Mouse (Mus musculus): ENCODE measurements at regions not wholly inside any gene's neighbourhood (a gene's known extent, or its start where the extent isn't known, plus 50 kb on each side); places are given as distances from the start of the nearest gene placed in this dataset.

DNA sequence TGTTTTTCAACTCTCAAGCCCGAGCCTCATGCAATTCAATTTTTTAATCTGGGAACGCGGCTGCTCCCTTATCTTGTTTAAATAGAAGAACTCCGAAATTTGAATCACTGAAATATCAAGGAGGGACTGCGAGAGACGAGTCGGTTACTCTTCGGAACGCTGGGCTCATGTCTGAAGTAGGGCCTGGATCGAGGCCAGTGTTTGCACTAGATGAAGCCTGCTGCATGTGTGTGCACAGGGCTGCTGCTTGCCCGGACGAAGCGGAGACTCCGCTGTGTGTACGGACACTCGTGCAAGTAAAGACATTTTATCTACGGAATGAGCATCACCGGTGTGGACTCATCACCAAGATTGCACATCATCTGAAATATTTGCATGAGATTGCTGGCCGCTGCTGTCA lies 407.4 kb downstream of the Zfp536 start:
- H3K4me3 ChIP-seq (ENCODE audit: low read length) = no peak overlapping the region
- no peaks in the 10 kb centered on the region for H3K9me3 ChIP-seq (ENCODE audit: low read length)
- H3K36me3 ChIP-seq (ENCODE audit: insufficient read depth, low read length) = no peaks in the 10 kb centered on the region
- no peak overlapping the region for H3K27ac ChIP-seq (ENCODE audit: low read length)
- peaks cover 25% of the 10 kb centered on the region for H3K4me1 ChIP-seq (ENCODE audit: insufficient read depth, low read length)
- no peak for ATAC-seq (ENCODE audit: low FRiP score, low TSS enrichment)
- WGBS = 85% methylated on average over 19 of the region's 19 CpGs
- H3K4me2 ChIP-seq (replicated peaks; ENCODE audit: low read depth, low read length) = no peak overlapping the region
- H3K27me3 ChIP-seq (ENCODE audit: insufficient read depth, low read length) = no peaks in the 10 kb centered on the region
- H3K9ac ChIP-seq (replicated peaks; ENCODE audit: low read length) = no peak overlapping the region

DNA sequence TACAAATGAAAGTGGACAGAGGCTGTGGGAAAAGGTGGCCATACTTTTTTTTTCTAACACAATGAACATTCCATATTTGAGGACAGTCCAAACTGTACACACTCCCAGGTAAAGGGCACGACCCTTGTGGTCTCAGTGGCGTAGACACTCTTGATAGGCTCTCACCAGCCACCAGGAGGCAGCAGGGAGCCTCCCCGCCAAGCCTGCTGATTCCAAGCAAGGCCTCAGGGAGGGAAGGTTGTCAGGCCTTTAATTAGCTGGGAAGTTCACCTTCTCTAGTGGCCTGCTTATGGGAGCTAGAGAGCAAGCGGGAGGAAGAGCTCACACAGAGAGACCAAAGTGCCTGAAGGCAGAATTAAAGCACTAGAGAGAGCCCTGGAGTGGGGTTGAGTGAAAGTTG lies 403.7 kb downstream of the Zfp536 start:
- no peaks in the 10 kb centered on the region for H3K4me1 ChIP-seq (ENCODE audit: insufficient read depth, low read length)
- no peak overlapping the region for H3K27ac ChIP-seq (ENCODE audit: low read length)
- no peak overlapping the region for H3K4me2 ChIP-seq (replicated peaks; ENCODE audit: low read depth, low read length)
- WGBS = 69% methylated on average over 4 of the region's 4 CpGs
- no peak for ATAC-seq (ENCODE audit: low FRiP score, low TSS enrichment)
- no peaks in the 10 kb centered on the region for H3K36me3 ChIP-seq (ENCODE audit: insufficient read depth, low read length)
- no peak overlapping the region for H3K4me3 ChIP-seq (ENCODE audit: low read length)
- no peaks in the 10 kb centered on the region for H3K9me3 ChIP-seq (ENCODE audit: low read length)
- H3K9ac ChIP-seq (replicated peaks; ENCODE audit: low read length) = no peak overlapping the region
- no peaks in the 10 kb centered on the region for H3K27me3 ChIP-seq (ENCODE audit: insufficient read depth, low read length)

DNA sequence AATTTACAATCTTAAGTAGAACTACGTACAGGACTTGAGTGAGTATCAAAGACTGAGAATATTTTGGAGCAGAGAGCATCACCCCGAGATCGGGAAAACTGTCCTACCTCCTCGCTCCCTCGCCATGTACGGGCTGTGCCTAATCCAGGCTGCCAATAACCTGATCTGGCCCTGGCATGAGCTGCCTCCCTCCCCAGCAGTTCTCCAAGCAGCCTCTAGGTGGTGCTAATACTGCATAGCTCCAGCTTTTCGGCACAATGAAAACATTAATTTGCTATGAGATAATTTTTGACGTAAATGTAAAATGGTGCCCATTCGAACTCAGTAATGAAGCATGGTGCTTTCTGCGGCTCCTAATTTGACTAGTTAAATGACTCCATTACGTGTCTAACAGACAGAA lies 399.6 kb downstream of the Zfp536 start:
- H3K4me1 ChIP-seq (ENCODE audit: insufficient read depth, low read length) = peaks cover 8% of the 10 kb centered on the region; the same call in 1 of the 2 replicates
- no peak for ATAC-seq (ENCODE audit: low FRiP score, low TSS enrichment)
- H3K9me3 ChIP-seq (ENCODE audit: low read length) = no peaks in the 10 kb centered on the region
- peak overlapping the region; percentile 40 for H3K4me2 ChIP-seq (replicated peaks; ENCODE audit: low read depth, low read length)
- H3K27me3 ChIP-seq (ENCODE audit: insufficient read depth, low read length) = peaks cover 2% of the 10 kb centered on the region
- H3K4me3 ChIP-seq (ENCODE audit: low read length) = no peak overlapping the region
- H3K36me3 ChIP-seq (ENCODE audit: insufficient read depth, low read length) = no peaks in the 10 kb centered on the region
- WGBS = 12% methylated on average over 11 of the region's 11 CpGs
- H3K9ac ChIP-seq (replicated peaks; ENCODE audit: low read length) = no peak overlapping the region
- no peak overlapping the region for H3K27ac ChIP-seq (ENCODE audit: low read length)

DNA sequence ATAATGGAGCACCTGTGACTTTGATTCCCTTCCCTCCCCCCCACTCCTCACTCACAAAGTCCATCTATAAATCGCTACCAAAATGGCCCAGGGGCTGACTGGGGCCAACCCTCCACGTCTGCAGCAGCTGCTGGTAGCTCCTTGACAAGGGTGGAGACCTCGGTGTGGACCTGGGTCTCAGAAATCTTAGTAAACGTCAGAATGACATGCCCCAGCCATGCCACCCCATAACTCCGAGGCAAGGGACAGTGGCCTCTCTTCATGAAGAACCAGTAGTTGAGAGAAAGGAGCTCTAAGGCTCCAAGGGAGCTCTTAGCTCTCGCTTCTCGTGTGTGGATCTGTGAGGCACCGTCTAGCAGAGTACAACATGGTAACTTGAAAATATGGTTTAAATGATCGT lies 398.4 kb downstream of the Zfp536 start:
- no peak for ATAC-seq (ENCODE audit: low FRiP score, low TSS enrichment)
- no peak overlapping the region for H3K27ac ChIP-seq (ENCODE audit: low read length)
- H3K9me3 ChIP-seq (ENCODE audit: low read length) = no peaks in the 10 kb centered on the region
- H3K36me3 ChIP-seq (ENCODE audit: insufficient read depth, low read length) = no peaks in the 10 kb centered on the region
- WGBS = 47% methylated on average over 9 of the region's 9 CpGs
- no peak overlapping the region for H3K4me2 ChIP-seq (replicated peaks; ENCODE audit: low read depth, low read length)
- H3K4me3 ChIP-seq (ENCODE audit: low read length) = no peak overlapping the region
- peaks cover 2% of the 10 kb centered on the region for H3K27me3 ChIP-seq (ENCODE audit: insufficient read depth, low read length)
- peaks cover 8% of the 10 kb centered on the region; the same call in 1 of the 2 replicates for H3K4me1 ChIP-seq (ENCODE audit: insufficient read depth, low read length)
- H3K9ac ChIP-seq (replicated peaks; ENCODE audit: low read length) = no peak overlapping the region

DNA sequence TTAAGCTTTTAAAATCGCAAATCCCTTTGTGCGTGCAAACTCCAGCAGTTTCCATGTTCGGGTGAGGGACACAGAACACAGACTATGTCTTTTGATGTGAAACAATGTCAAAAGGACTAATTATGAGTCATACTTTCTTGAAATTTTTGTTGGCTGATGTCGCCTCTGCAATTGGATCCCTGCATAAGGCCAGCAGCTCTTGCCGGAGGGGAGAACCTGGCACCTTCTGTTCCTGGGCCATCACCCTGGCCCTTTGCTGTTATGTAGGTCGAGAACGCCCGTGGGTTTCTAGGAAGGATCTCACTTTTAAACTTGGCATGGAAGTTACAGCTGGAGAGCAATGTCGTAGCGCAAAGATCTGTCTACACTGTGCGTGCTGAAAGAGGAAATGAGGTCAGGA lies 397.9 kb downstream of the Zfp536 start:
- H3K9me3 ChIP-seq (ENCODE audit: low read length) = no peaks in the 10 kb centered on the region
- H3K27ac ChIP-seq (ENCODE audit: low read length) = no peak overlapping the region
- H3K4me3 ChIP-seq (ENCODE audit: low read length) = no peak overlapping the region
- H3K36me3 ChIP-seq (ENCODE audit: insufficient read depth, low read length) = no peaks in the 10 kb centered on the region
- no peak for ATAC-seq (ENCODE audit: low FRiP score, low TSS enrichment)
- H3K9ac ChIP-seq (replicated peaks; ENCODE audit: low read length) = no peak overlapping the region
- H3K27me3 ChIP-seq (ENCODE audit: insufficient read depth, low read length) = peaks cover 2% of the 10 kb centered on the region
- H3K4me1 ChIP-seq (ENCODE audit: insufficient read depth, low read length) = peaks cover 8% of the 10 kb centered on the region; the same call in 1 of the 2 replicates
- WGBS = 56% methylated on average over 11 of the region's 11 CpGs
- no peak overlapping the region for H3K4me2 ChIP-seq (replicated peaks; ENCODE audit: low read depth, low read length)

DNA sequence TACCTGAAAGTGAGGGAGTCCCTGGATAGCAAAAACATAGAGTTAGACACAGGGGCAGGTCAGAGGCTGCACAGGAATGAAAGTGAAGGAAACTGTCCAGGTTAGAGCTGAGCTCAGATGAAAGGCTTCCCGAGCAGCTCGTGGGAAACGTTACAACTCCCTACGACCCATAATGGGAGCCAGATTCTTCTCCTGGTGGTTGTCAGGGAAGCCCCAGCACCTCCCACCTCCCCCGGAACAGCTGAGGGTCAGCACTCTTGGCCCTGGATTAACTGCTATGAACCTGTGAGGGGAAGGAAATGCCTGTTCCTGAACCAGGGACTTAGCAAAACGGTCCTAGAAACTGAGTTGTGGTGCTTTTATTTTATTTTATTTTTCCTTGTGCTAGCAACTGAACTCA lies 397.2 kb downstream of the Zfp536 start:
- Histone ChIP-seq H3K4me3 (ENCODE audit: low read length) (no peak overlapping the region), H3K4me1 (ENCODE audit: insufficient read depth, low read length) (peaks cover 8% of the 10 kb centered on the region; the same call in 1 of the 2 replicates), H3K27me3 (ENCODE audit: insufficient read depth, low read length) (peaks cover 2% of the 10 kb centered on the region), H3K27ac (ENCODE audit: low read length) (no peak overlapping the region), H3K9ac (replicated peaks; ENCODE audit: low read length) (no peak overlapping the region), H3K36me3 (ENCODE audit: insufficient read depth, low read length) (no peaks in the 10 kb centered on the region), H3K9me3 (ENCODE audit: low read length) (no peaks in the 10 kb centered on the region), H3K4me2 (replicated peaks; ENCODE audit: low read depth, low read length) (no peak overlapping the region)
- WGBS = 9% methylated on average over 6 of the region's 6 CpGs
- no peak for ATAC-seq (ENCODE audit: low FRiP score, low TSS enrichment)

DNA sequence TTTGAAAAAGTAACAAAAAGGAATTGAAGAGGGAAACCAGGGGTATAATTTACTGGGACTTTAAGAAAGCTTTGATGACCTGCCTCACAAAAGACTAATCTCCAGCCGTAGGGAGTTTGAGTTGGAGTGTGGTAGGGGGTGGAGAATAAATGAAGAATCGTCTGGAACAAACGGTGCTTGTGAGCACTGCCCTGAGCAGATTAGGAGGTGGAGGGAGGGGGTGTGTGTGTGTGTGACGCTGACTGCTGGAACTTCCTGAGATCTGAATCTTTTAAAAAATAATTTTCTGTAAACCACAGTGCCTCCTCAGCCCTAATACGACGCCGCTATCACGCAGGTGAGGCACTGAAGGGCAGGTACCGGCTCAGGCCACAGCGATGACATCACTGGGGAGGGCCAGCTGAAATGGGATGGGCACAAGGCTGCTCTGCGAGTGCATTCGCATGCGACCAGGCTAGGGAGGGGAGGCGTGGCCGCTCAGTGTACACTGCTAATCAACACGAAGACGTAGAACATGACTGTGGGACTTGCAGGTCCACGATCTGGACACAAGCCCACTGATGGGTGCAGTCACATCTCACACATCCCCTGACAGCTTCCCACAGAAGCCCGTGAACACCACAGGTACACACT lies 395.4 kb downstream of the Zfp536 start:
- Histone ChIP-seq H3K9me3 (ENCODE audit: low read length) (no peaks in the 10 kb centered on the region), H3K4me3 (ENCODE audit: low read length) (no peak overlapping the region), H3K9ac (replicated peaks; ENCODE audit: low read length) (no peak overlapping the region), H3K4me2 (replicated peaks; ENCODE audit: low read depth, low read length) (peak overlapping the region; percentile 27; the same call in 1 of the 2 replicates), H3K36me3 (ENCODE audit: insufficient read depth, low read length) (no peaks in the 10 kb centered on the region), H3K27me3 (ENCODE audit: insufficient read depth, low read length) (peaks cover 2% of the 10 kb centered on the region), H3K4me1 (ENCODE audit: insufficient read depth, low read length) (peaks cover 8% of the 10 kb centered on the region; the same call in 1 of the 2 replicates), H3K27ac (ENCODE audit: low read length) (no peak overlapping the region)
- 33% methylated on average over 19 of the region's 19 CpGs for WGBS
- ATAC-seq (ENCODE audit: low FRiP score, low TSS enrichment) = peak; percentile 32; the same call in 1 of the 2 replicates

DNA sequence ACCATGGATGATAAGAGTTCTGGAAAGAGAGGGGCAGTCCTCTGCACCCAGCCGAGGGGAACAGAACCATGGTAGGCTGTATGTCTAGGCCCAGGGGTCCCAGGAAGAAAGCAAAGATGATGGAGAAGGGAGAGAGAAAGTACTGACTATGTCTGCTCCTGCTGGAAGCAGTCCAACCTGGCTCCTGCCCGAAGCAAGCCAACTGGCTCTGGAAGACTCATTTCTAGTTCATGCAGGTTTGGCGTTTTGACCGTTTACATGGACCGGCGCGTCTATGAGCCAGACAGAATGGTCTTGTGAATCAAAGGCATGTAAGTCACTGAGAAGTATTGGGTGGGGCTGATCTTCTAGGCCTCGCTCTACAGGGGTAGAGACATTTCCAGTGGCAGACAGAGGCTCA lies 385.6 kb downstream of the Zfp536 start:
- no peaks in the 10 kb centered on the region for H3K27me3 ChIP-seq (ENCODE audit: insufficient read depth, low read length)
- H3K9ac ChIP-seq (replicated peaks; ENCODE audit: low read length) = no peak overlapping the region
- H3K27ac ChIP-seq (ENCODE audit: low read length) = no peak overlapping the region
- H3K4me3 ChIP-seq (ENCODE audit: low read length) = no peak overlapping the region
- no peaks in the 10 kb centered on the region for H3K4me1 ChIP-seq (ENCODE audit: insufficient read depth, low read length)
- H3K4me2 ChIP-seq (replicated peaks; ENCODE audit: low read depth, low read length) = no peak overlapping the region
- WGBS = 93% methylated on average over 8 of the region's 8 CpGs
- H3K9me3 ChIP-seq (ENCODE audit: low read length) = no peaks in the 10 kb centered on the region
- no peaks in the 10 kb centered on the region for H3K36me3 ChIP-seq (ENCODE audit: insufficient read depth, low read length)
- no peak for ATAC-seq (ENCODE audit: low FRiP score, low TSS enrichment)

DNA sequence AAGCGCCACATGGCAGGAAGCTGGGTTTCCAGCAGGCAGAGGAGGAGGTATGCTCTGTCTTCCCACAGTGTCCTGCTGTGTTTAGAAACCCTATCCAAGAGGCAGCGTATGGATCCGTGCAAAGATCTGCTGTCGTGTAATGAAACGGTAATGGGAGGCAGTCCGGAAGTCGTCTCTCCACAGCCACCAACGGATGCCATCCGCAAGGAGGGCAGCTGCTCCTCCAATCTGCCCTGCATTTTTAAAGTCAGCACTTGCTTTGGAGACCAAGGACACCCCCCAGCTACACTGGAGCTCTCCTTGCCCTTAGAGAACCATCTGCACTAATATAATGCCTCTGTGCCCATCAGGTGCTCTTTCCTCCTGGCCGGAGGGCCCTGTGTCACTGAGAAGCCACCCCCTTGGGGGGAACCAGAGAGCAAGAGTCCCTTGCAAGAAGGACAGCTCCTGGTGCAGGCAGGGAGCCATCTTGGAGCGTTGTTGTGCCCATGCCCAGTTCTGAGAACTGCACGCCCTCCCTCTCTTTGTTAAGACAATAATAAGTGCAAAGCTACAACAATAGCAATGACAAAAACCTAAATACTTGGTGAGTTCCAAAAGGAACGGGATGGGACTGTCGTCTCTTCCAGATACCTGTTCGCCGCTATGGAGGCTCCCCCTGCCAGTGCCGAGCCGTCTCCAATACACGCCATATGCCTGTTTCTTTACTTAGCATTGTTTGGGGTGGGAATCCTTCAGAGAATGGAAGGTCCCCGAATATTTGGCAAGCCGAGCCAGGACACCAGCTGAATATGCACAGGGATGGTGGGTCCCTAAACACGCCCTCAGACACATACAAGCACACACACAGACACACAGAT lies 384.4 kb downstream of the Zfp536 start:
- ATAC-seq (ENCODE audit: low FRiP score, low TSS enrichment) = no peak
- H3K36me3 ChIP-seq (ENCODE audit: insufficient read depth, low read length) = no peaks in the 10 kb centered on the region

DNA sequence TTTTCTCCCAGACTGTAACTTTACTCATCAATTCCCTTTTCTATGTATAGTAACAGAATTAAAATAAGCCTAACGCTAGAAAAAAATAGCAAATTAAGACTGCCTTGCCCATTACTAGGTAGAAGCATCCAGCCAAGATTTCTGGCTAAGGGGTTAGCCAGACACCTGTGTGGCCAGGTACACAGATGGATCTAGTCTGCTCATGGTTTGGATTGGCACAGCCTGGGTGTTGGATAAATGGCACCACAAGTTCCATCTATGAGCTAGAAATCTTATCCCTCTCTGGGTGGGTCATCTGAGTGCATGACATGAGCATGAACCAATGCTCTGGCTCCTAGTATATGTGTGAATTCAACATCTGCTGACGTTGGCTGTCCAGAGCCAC lies 383.7 kb downstream of the Zfp536 start:
- Histone ChIP-seq H3K4me1 (ENCODE audit: insufficient read depth, low read length) (no peaks in the 10 kb centered on the region), H3K9me3 (ENCODE audit: low read length) (no peaks in the 10 kb centered on the region), H3K4me3 (ENCODE audit: low read length) (no peak overlapping the region), H3K27ac (ENCODE audit: low read length) (no peak overlapping the region), H3K4me2 (replicated peaks; ENCODE audit: low read depth, low read length) (no peak overlapping the region), H3K27me3 (ENCODE audit: insufficient read depth, low read length) (no peaks in the 10 kb centered on the region), H3K36me3 (ENCODE audit: insufficient read depth, low read length) (no peaks in the 10 kb centered on the region), H3K9ac (replicated peaks; ENCODE audit: low read length) (no peak overlapping the region)
- ATAC-seq (ENCODE audit: low FRiP score, low TSS enrichment) = no peak
- 92% methylated on average over 2 of the region's 2 CpGs for WGBS

More for the DNA sequence above, 384.4 kb downstream of the Zfp536 start:
- WGBS = 86% methylated on average over 22 of the region's 22 CpGs
- Histone ChIP-seq H3K4me3 (ENCODE audit: low read length) (no peak overlapping the region), H3K27me3 (ENCODE audit: insufficient read depth, low read length) (no peaks in the 10 kb centered on the region), H3K9ac (replicated peaks; ENCODE audit: low read length) (no peak overlapping the region), H3K9me3 (ENCODE audit: low read length) (no peaks in the 10 kb centered on the region), H3K27ac (ENCODE audit: low read length) (no peak overlapping the region), H3K4me2 (replicated peaks; ENCODE audit: low read depth, low read length) (no peak overlapping the region), H3K4me1 (ENCODE audit: insufficient read depth, low read length) (no peaks in the 10 kb centered on the region)

Measured in kidney, embryonic 16.5 days (tissue).